In genomic region chr17:4250476-4250875, GRCm38 (mm10) we compare ENCODE assay signal across 16 mouse cellular contexts.
"Had no signal": no experiment of that assay in that cellular context is flagged by ENCODE, and none has a peak within 500 bp of the region (broad histone marks: within the 10 kb centered on the region; RNA-seq: fewer than 3 reads in every experiment).

No protein-coding gene starts in this region.

- H3K9ac ChIP-seq: neural tube, embryonic 13.5 days; neural tube, embryonic 15.5 days; stomach, embryonic 15.5 days had no signal

- H3K27me3 ChIP-seq: neural tube, embryonic 13.5 days; neural tube, embryonic 15.5 days; stomach, embryonic 15.5 days had no signal

- H3K4me3 ChIP-seq: neural tube, embryonic 13.5 days; neural tube, embryonic 15.5 days; stomach, embryonic 15.5 days had no signal

- H3K36me3 ChIP-seq: neural tube, embryonic 13.5 days; neural tube, embryonic 15.5 days; stomach, embryonic 15.5 days had no signal

- H3K27ac ChIP-seq: neural tube, embryonic 13.5 days; neural tube, embryonic 15.5 days; stomach, embryonic 15.5 days; stomach, postnatal 0 days had no signal

- H3K4me2 ChIP-seq: neural tube, embryonic 13.5 days; neural tube, embryonic 15.5 days; stomach, embryonic 15.5 days had no signal

- DNase-seq: retina, postnatal 1 day; right cerebral cortex, adult 18-20 months; right cerebral cortex, postnatal 14 days; right cerebral cortex, postnatal 25 days; right cerebral cortex, postnatal 4 days; spleen, adult 18-20 months; thymus, adult 18-20 months; thymus, adult 2 months; thymus, postnatal 14 days; thymus, postnatal 25 days; thymus, postnatal 36 days; thymus, postnatal 4 days had no signal

- H3K9me3 ChIP-seq: neural tube, embryonic 13.5 days; neural tube, embryonic 15.5 days; stomach, embryonic 15.5 days had no signal

- H3K4me1 ChIP-seq: neural tube, embryonic 15.5 days; stomach, embryonic 15.5 days had no signal
